Mouse (Mus musculus) kidney, postnatal 25 days (tissue): Measurements from ENCODE around the gene Cs.
A peak's percentile ranks its signal among the peaks of the same experiment; 100 is the strongest.

Source experiments
- DNase-seq, 2 experiments: peaks; one replicate each; pipeline ENCODE4 v3.0.0; 2021; ENCODE audit warnings: mixed read lengths in 2 of 2

Gene Cs

DNA sequence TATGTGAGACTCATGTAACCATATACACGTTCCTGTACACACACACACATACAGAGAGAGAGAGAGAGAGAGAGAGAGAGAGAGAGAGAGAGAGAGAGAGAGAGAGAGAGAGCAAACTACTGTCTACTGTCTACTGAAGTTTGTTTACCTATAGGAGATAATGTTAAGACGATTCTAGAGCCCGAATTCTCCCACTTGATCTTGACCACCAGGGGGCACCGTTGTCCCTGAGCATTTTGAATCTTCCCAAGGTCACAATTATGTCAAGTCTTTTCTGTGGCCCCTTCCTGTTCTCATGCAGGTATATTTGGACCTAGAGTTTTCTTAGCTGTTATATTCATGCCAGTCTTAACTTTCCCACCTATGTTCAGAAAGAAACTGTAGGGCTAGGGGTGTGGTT, 2.0 kb upstream of the Cs start:
- DNase-seq: peak; percentile 79 to 92

DNA sequence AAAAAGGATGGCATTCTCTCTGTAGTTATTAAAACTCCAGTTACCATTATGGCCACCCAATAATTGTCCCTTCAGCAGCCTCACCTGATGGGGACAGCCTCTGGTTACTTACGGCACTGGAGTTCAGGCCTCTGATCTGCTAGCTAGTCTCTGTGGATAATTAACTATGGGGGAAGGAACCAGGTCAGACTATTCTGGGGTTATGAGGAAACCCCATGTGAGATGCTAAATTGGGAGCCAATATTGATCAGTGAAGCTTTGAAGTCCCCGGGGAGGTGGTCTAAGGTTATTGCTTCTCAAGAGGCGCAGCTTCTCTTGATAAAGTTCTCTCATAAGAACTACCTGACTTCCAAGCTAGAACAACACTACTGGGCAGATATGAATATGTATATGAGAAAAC, 1.3 kb upstream of the Cs start:
- no peak for DNase-seq

DNA sequence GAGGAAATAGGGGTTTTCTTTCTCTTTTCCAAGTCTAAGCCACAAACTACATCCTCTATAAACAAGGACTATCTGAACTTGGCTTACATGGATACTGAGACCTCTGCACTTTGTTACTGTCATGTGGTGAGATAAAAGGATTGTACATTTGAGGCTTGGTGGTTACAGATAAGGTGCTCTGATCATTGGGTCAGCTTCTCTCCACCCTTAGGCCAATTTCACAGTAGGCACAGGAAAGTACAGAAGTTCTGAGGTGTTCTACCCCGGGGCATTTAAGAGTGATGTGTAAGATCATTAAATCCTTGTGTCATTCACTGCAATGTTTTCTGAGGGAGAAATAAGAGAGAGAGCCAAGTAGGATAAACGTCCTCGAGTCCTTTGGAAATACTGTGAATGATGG, 937 bp upstream of the Cs start:
- DNase-seq: no peak

DNA sequence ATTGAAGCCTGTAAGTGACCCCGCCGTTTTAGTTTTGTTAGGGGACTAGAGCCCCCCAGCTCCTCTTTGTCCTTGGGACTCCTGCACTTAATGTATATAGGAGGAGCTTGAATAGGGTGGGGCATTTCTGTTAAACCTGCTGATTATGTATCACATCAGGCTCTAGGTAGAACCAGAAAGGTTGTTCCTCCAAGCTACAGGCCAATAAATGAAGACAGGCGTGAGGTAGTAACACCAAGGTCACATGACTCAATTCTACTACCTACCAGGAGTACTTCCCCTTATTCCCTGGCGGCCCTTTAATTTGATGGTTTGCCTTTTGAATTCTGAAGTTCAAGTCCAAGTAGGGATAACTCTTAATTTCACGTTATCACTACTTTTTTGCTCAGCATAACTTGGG, 881 bp downstream of the Cs start:
- DNase-seq: no peak

DNA sequence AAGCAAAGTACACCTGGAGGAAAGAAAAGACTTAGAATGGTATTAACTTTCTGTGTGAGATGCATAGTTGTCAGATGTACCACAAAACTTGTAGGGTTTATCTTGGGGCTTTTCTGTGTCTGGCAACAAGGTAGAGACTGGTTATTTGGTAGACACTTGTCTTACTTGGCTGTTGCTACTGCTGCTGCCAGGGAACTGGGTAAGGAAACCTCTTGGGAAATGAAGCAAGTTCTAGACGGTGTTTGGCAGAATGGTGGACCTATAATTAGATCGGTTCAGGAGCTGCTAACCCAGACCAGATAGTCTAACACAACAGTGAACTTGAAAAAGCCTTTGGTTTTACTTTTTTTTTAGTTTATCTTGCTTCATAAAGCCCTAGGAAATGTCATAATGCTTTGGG, 1.4 kb downstream of the Cs start:
- DNase-seq: no peak

DNA sequence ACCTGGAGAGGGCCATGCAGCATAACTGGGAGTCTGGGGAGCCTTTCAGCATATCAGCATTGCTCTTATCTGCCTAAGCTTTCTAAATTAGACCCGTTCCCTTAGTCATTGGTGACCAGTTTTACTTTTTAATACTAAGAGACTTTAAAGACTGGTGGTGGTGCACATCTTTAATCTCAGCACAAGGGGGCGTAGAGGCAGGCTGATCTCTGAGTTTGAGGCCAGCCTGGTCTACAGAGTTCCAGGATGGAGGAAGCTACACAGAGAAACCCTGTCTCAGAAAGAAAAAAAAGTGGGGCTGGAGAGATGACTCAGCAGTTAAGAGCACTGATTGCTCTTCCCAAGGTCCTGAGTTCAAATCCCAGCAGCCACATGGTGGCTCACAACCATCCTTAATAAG, 2.7 kb downstream of the Cs start:
- no peak for DNase-seq

DNA sequence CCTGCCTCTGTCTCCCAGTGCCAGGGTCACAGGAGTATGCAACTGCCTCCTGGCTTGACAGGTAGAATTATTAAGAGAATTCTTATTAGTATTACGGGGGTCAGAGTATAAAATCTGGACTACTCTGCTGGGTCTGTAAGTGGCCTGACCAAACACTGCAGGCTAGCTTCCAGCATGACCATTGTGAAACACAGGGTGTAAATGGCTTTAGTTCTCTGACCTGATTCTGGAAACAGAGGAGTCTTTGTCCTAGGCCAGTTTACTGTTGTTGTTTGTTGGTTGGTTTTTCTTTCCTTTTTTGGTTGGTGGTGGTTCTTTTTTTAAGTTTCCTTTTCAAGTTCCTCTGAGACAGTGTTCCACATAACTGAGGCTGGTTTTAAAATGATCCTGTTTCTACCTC, 5.9 kb downstream of the Cs start:
- no peak for DNase-seq

DNA sequence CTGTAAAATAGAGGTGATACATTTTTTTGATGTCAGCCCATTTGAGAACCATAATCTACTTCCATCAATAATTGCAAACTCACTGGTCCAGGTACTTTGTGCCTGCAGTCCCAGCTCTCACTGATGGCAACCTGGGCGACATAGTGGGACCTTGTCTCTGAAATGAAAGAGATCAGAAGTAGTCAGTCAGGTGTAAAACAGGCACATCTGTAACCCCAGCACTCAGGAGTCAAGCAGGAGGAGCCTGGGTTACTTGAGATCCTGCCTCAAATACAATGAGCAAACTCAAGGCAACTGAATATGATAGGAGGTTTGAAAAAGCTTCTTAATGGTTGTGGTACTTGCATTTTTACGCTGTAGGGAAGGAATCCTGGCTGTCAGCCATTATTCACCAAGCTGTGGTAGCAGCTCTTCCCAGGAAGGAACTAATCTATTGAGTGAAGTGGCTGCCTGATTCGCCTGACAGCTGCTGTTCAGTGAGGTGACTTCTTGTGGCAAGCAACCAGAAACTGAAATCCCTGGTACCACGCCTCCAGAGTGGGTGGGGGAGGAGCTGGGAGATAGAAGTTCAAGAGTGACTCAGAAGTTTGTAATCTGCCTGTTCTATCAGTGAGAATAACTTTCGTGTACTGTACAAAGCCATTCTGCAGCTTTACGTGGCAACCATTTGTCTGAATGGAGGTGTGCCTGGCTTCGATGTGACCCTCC, 7.2 kb downstream of the Cs start:
- peak; percentile 82 to 84 for DNase-seq

DNA sequence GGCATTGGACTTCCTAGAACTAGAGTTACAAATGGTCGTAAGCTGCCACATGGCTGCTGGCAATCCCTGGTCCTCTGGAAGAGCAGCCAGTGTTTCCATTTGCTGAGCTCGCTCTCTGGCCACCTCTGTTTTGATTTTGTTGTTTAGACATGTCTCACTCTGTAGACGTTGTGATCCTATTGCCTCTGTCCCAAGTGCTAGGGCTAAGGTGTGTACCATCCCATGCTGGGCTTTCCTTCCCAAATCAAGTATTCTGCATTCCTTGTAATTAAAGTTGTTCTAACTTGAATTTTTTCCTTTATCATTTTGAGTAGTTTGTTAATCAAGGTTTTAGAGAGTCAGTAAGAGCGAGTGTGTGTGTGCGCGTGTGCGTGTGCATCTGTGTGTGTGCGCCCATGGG, 10.0 kb downstream of the Cs start:
- DNase-seq: no peak

DNA sequence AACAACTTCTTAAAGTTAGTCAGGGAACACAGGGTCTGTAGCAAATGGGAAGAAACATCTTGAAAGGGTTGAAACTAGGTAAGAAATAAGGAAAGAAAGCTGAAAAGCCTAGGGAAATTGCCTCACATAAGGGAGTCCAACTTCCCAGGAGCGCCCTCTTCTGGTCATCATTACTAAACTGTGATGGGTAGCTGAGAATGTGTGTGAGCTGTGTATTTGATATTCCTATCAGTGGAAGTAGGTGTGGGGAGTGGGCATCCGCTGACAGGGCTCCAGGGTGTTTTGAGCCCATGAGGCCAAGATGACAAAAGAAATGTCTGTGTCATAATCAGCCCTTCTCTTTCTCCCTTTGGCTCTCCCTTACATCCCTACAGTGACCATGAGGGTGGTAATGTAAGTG, 21.3 kb downstream of the Cs start:
- DNase-seq: peak; percentile 56 to 82

DNA sequence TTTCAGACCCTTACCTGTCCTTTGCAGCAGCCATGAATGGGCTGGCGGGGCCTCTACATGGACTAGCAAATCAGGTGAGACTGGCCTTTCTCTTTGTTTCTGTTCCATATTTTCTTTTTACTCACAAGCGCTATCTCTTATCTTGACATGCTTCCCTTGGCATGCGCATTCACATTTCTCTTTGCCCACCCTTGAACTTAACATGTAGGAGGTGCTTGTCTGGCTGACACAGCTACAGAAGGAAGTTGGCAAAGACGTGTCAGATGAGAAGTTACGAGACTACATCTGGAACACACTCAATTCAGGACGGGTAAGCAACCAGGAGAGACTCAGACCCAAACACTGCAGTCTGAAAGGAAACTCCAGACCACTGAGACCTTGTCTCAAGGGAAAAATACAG, 21.7 kb downstream of the Cs start:
- DNase-seq: no peak

DNA sequence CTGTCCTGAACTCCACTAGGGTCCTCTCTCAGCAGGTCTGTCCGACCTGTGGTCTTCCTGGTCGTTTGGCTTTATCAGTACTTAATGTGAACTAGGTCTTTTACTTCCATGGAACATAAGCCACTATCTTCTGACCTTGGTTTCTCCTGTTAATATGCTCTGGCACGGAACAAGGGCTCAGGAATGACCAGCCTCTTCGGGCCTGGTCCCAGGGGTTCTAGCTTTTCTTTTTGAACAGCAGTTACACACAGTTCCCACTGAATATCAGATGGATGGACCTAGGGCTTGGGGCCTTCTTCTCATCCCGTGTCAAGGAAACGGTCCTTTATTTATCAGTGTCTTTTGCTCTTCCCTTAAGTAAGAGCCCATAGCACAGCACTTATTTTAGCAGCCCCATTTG, 24.3 kb downstream of the Cs start:
- no peak for DNase-seq

DNA sequence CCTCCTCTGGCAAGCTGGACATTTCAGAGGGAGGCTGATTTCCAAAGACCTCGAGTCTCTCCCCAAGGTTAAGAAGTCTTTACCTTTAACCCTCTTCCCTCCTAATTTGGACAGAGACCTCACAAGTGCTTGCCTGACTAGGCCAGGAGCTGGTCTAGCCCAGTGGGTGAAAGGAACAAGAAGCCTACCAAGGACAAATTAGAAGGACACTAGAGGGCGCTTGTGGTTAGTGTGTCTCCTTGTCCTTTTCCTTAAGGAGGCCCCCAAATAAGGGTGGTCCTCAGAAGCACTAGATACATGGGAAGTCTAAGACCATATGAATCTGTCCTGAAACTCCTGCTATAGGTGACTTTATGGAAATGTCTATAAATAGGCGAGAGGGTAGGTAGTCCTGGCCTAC, 25.0 kb downstream of the Cs start:
- DNase-seq: peak in 1 of 2 experiments; percentile 59

DNA sequence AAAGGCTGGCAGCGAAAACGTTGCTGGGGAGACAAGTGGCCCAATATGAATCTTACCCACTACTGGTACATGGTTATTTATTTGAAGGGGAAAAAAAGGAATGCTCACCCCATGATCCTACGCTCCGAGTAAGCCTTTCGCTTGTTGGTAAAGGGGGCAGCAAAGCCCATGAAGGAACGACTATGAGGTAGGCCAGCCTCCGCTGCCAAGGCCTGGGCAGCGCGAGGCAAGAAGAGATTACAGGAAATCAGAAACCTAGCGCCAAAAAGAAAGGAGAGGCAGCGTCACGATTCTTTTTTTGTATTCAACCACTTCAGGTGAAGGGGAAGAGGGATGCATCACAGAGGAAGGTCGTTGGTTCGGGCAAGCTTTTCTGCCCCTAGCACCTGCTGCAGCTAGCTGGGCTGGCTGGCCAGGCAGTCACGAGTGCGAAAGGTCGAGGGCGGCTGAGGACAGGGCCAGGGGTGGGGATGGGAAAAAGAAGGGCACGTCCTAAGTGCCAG, 30.4 kb downstream of the Cs start:
- DNase-seq: peak; percentile 80 to 93

DNA sequence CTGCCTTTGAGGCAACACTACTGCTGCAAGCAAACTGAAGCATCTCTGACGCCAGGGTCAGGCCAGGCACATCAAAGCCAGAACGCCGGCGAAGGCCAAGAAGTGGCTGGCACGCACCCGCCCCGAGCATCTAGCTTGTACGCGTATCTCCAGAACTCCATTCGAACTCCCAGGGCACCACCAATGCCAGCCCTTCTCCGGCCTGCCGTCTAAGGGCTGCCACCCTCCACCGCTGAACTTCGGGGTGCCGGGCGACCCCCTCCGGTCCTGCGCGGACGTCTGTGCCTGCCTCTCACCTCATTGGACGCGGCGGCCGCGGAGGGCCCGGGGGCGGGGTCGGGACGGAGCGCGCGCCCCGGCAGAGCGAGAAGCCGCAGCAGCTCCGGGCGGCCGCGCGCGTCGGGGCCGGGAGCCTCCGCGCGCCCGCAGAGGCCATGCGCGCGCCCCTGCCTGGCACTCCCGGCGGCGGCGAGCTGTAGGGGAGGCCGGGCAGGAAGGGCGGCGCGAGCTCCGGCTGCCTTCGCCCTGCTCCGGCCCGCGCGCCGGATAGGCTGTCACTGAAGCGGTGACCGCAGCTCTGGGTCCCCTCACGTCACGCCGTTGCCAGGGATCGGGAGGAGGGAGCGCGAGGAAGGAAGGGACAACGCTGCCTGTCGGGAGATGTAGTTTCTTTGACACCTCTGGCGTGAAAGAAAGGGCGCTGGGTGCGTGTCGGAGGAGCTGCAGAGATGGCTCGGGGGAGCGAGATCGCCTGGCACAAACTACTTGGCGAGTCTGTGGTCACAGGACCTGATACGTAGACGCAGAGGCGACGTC, 31.1 kb downstream of the Cs start, which contains the start of gene Coq10a:
TSS of gene Coq10a (minus strand) at position 596 of the 816 bp plus-strand sequence.
- peak; percentile 89 to 97 for DNase-seq

DNA sequence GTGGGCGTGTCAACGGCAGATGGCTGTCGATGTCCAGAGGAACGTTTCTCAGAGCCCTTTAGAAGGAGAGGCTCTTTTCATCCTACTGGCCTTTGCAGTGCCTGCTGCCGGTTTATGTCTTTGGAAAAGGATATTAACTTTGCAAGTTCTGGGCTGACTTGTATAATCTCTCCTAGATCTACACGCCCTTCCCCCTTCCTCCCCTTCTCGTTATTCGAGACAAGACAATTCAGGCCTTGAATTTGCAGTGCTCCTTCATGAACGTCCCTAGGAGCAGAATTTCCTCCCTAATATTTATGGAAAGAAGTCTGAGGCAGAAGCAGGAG, 31.6 kb downstream of the Cs start:
- DNase-seq: no peak

DNA sequence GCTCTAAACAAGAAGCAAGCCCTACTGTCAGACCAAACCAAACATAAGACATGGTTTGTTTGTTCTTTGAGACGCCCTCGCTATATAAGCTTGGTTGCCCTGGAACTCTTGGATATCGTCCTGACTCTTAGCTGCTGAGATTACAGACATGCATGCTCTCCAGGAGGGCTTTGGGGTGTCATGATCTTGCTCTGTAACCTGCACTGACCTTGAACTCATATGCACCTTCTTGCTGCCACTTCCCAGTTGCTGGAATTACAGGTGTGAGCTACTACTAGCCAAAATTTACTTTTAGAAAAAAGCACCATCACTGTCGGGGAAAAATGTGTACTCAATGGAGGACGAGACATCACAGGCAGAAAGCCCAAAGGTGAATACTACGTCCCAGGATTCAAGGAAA, 32.1 kb downstream of the Cs start:
- DNase-seq: no peak

DNA sequence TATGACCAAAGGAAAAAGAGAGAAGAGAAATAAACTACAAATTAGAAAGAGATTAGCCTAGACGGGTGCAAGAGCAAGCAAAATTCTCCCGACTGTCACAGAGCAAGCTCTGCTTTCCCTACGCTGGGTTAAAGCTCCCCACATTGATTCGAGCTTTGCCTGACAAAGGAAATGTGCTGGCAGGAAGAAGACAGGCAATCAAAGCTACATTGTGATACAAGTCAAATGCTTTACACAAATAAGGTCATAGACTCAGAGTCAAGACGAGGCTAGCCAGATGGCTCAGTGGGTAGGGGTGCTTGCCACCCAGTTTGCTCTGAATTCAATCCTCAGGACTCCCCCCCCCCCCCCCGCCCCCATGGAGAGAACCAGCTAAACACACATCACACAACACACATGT, 32.5 kb downstream of the Cs start:
- no peak for DNase-seq

DNA sequence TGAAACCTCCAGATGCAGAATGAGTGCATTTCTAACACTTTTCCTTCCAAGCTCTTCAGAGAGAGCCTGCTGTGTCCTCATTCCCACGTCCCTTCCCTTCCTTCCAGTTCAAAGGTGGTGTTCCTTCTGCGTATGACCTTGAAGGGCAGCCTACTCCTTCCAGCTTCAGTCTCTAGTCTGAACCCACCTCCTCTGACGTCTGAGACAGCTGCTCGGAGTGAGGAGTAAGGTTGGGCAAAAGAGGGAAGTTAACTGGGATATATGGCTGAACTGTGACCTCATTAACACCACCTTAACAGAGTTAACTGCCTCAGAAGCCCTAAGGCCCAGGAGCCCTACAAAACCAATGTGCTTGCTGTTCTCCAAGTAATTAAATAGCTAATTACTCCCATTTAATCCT, 33.1 kb downstream of the Cs start:
- DNase-seq: peak in 1 of 2 experiments; percentile 53

DNA sequence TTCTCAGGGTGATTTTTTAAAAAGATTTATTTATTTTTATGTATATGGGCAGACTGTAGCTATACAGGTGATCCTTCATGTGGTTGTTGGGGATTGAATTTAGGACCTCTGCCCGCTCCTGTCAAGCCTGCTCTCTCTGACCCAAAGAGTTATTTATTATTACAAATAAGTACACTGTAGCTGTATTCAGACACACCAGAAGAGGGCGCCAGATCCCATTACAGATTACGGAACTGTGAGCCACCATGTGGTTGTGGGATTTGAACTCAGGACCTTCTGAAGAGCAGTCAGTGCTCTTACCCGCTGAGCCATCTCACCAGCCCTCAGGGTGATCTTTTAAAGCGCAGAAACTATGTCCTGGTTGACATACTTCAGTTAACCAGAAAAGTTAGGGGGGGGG, 34.6 kb downstream of the Cs start:
- DNase-seq: no peak

DNA sequence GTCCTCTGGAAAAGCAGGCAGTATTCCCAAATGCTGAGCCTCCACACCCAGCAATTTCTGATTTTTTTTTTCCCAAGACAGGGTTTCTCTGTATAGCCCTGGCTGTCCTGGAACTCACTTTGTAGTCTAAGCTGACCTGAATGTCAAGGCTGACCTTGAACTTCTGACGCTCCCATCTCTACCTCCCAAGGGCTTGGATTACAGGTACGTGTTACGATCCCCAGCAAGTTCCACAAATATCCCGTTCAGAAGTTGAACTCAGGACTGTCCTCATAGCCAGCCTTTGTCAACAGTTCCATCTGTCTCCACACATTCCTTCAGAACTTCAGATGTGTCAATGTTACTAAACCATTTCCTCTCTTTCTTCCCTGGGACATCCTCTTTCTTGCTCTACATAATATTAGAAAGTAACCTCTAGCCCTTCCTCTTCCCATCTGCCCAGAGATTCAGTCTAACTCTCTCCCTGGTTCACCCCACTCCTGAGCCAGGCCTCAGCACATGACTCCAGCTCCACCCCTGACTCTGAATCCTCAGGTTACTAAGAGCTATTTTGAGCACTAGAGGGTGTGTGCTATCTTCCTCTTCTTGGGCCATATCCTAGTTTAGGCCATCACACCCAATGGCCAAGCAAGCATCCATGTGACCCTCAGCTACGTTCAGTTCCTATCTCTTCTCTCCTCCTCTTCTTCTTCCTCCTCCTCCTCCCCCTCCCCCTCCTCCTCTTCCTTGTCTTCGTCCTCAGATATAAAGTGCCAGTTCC, 35.6 kb downstream of the Cs start:
- DNase-seq: no peak

DNA sequence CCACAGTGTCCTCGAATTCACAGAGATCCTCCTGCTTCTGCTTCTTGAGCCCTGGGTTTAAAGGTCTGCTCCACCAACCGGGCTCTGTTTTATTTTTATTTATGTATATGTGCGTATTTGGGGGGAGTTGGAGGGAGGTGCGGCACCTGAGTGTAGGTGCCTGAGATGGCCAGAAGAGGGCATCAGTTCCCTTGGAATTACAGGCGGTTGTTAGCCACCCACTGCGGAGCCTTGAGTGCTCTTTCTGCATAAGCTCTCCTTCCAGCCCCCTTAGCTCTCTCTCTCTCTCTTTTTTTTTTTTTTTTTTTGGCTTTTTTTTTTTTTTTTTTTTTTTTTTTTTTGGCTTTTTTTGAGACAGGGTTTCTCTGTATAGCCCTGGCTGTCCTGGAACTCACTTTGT, 36.9 kb downstream of the Cs start:
- no peak for DNase-seq

DNA sequence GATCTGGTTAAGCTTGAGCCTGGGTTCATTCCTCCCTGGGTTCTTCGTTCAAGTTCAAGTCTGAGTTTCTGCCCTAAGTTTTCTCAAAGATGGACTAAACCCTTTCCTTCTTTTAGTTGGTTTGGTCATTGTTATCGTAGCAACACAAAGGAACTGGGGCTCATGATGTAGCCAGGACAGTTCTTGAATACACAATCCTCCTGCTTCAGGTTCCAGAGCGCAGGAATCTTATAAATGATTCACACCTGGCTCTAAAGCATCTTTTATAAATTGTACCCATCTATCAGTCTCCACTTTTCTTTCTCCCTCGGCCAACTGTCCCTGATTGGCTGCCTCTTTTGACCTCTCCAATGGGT, 38.5 kb downstream of the Cs start:
- DNase-seq: no peak
